Mouse (Mus musculus) liver, embryonic 14.5 days (tissue): Measurements from ENCODE around the gene Gas6.

Source experiments
- CTCF ChIP-seq: IDR thresholded peaks from 2 replicates; pipeline ENCODE4 v1.5.1; 2016; ENCODE audit warnings: antibody characterized with exemption, low read depth, control low read depth
- EP300 ChIP-seq: IDR thresholded peaks from 2 replicates; pipeline ENCODE4 v1.6.1; 2016; ENCODE audit warnings: antibody characterized with exemption, low read depth

DNA sequence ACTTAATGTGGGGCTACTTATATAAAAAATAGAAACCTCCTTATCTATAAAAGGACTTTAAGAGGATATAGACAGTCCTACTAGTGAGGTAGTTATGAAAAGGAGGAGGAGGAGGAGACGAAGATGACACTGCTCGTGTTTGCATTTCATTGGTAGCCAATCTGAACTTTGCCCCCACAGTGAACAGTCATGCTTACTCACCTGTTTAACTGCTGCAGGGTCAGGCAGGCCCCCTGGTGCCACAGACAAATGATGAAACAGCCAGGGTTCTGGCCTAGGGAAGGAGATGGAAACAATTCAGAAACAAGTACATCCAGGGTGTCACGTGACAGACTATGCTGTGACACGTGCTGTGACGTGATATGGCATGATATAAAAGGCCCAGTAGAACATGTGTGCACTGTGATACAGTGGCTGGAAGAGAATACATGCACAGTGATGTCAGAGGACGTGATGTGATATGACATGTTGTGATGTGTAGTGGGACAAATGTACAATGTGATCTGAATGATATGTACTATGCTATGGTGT lies 42.5 kb downstream of the Gas6 start:
- TF ChIP-seq EP300: no peak
- no peak for TF ChIP-seq CTCF
